Comparison of ENCODE assay signal across 11 mouse cellular contexts in genomic region chr4:34991891-34992865, GRCm38 (mm10).
A peak's percentile ranks its signal among the peaks of the same experiment; 100 is the strongest.
DNase-seq lines count a peak whose midpoint lies in the region; ATAC-seq and TF ChIP-seq lines count a peak whose summit lies in the region.
"Had no signal": no experiment of that assay in that cellular context is flagged by ENCODE, and none has a peak within 500 bp of the region (broad histone marks: within the 10 kb centered on the region; RNA-seq: fewer than 3 reads in every experiment).

No protein-coding gene starts in this region.

- no peak overlapping the region for H3K9ac ChIP-seq in lung, embryonic 16.5 days (ENCODE audit: low read length)
- H3K9ac ChIP-seq in midbrain, embryonic 13.5 days (replicated peaks): peak overlapping the region; percentile 16; the same call in 1 of the 2 replicates
- H3K9ac ChIP-seq: heart, embryonic 12.5 days had no signal

- H3K27me3 ChIP-seq in lung, embryonic 16.5 days (ENCODE audit: control insufficient read depth, insufficient read depth, low read depth, low read length): no peaks in the 10 kb centered on the region; the same call in 1 of the 2 replicates
- H3K27me3 ChIP-seq in midbrain, embryonic 13.5 days: no peaks in the 10 kb centered on the region
- H3K27me3 ChIP-seq in cerebellum, adult 2 months (ENCODE audit: control insufficient read depth, insufficient read depth, low read length): no peaks in the 10 kb centered on the region

- DNase-seq in cerebellum, postnatal 10 days: peak; percentile 20 to 21
- no peak for DNase-seq in cerebellum, postnatal 4 days (ENCODE audit: low spot score in 2 of 2)
- DNase-seq in lung, postnatal 14 days: no peak
- no peak for DNase-seq in left cerebral cortex, postnatal 14 days (ENCODE audit: low spot score in 2 of 2)
- no peak for DNase-seq in urinary bladder, postnatal 4 days (ENCODE audit: low spot score in 2 of 2)
- DNase-seq in cerebellum, adult 2 months: no peak
- DNase-seq: thymus, postnatal 36 days had no signal

- 43% methylated on average over 22 of the region's 22 CpGs for WGBS in lung, embryonic 16.5 days
- WGBS in midbrain, embryonic 13.5 days: 36% methylated on average over 22 of the region's 22 CpGs
- WGBS in cerebellum, adult 2 months: 44% methylated on average over 22 of the region's 22 CpGs

- no peaks in the 10 kb centered on the region for H3K36me3 ChIP-seq in lung, embryonic 16.5 days (ENCODE audit: control insufficient read depth, insufficient read depth, low read length)
- no peaks in the 10 kb centered on the region for H3K36me3 ChIP-seq in midbrain, embryonic 13.5 days
- H3K36me3 ChIP-seq: heart, embryonic 12.5 days had no signal

- H3K4me3 ChIP-seq in lung, embryonic 16.5 days (ENCODE audit: low read length): no peak overlapping the region
- H3K4me3 ChIP-seq in midbrain, embryonic 13.5 days (replicated peaks): no peak overlapping the region
- H3K4me3 ChIP-seq in cerebellum, adult 2 months (replicated peaks; ENCODE audit: insufficient read depth, low read depth, low read length): no peak overlapping the region
- H3K4me3 ChIP-seq: erythroblast, embryonic 14.5 days; heart, embryonic 12.5 days had no signal

- H3K27ac ChIP-seq in lung, embryonic 16.5 days (ENCODE audit: low read length): peak overlapping the region; percentile 54
- H3K27ac ChIP-seq in midbrain, embryonic 13.5 days: peak overlapping the region; percentile 86
- H3K27ac ChIP-seq in cerebellum, adult 2 months (ENCODE audit: insufficient read depth, low read length): no peak overlapping the region

- no peak for TF ChIP-seq CTCF in cerebellum, adult 2 months (IDR thresholded peaks at IDR 0.05; ENCODE audit: borderline replicate concordance, insufficient read depth, low read depth, low read length)

- H3K9me3 ChIP-seq in lung, embryonic 16.5 days (ENCODE audit: control insufficient read depth, low read length): no peaks in the 10 kb centered on the region
- no peaks in the 10 kb centered on the region for H3K9me3 ChIP-seq in midbrain, embryonic 13.5 days
- H3K9me3 ChIP-seq: heart, embryonic 12.5 days had no signal

- intact Hi-C loops in left cerebral cortex, postnatal 14 days (cut with DNase I): no loop called here

- no peak for TF ChIP-seq POLR2A in cerebellum, adult 2 months (IDR thresholded peaks at IDR 0.05; ENCODE audit: borderline replicate concordance, insufficient read depth, low read length)

- ATAC-seq in lung, embryonic 16.5 days (ENCODE audit: low read depth): no peak
- peak; percentile 69 for ATAC-seq in midbrain, embryonic 13.5 days

- H3K4me2 ChIP-seq in lung, embryonic 16.5 days (ENCODE audit: low read depth, low read length): peak overlapping the region; percentile 30; the same call in 1 of the 2 replicates
- H3K4me2 ChIP-seq in midbrain, embryonic 13.5 days (replicated peaks): peak overlapping the region; percentile 39

- peaks cover 20% of the 10 kb centered on the region for H3K4me1 ChIP-seq in lung, embryonic 16.5 days (replicated peaks; ENCODE audit: control insufficient read depth, insufficient read depth, low read length)
- H3K4me1 ChIP-seq in midbrain, embryonic 13.5 days (replicated peaks): peaks cover 35% of the 10 kb centered on the region
- H3K4me1 ChIP-seq in cerebellum, adult 2 months (ENCODE audit: control insufficient read depth, insufficient read depth, low read length): 0 out of 2 replicates have a peak, but pooled peaks cover 3% of the 10 kb centered on the region

Comparison
In these comparisons a context has a peak if more than half of its experiments do, and no peak if none do; other contexts are left out.
1. DNase-seq: peak in cerebellum, postnatal 10 days (2 of 2); none in cerebellum, postnatal 4 days (0 of 2), lung, postnatal 14 days (single experiment), left cerebral cortex, postnatal 14 days (0 of 2), urinary bladder, postnatal 4 days (0 of 2) and cerebellum, adult 2 months (0 of 2).